Mouse (Mus musculus) left cerebral cortex, postnatal 14 days (tissue): ENCODE measurements at regions not wholly inside any gene's neighbourhood (a gene's known extent, or its start where the extent isn't known, plus 50 kb on each side); places are given as distances from the start of the nearest gene placed in this dataset.
A peak's percentile ranks its signal among the peaks of the same experiment; 100 is the strongest.

Experiments
- DNase-seq, 2 experiments: peaks; one replicate each; pipeline ENCODE4 v3.0.0; 2021 to 2022; ENCODE audit warnings: low spot score in 2 of 2, mixed read lengths in 1 of 2
- intact Hi-C: fragments of 180-260 bp; cut with DNase I; formaldehyde crosslinking; loops from one replicate; pipeline ENCODE4 v1.15.1; 2025

- intact Hi-C loops, result no loop called here
Observed at GRCm38 (mm10) chr19:15851622-15852021, 95.5 kb downstream of the Psat1 start.

GRCm38 (mm10) chr19:15850722-15851121 is 96.4 kb downstream of the Psat1 start:
- intact Hi-C loops, result no loop called here
- DNase-seq, result no peak

More at GRCm38 (mm10) chr19:15851622-15852021, 95.5 kb downstream of the Psat1 start:
- DNase-seq, result no peak

GRCm38 (mm10) chr19:15849235-15849634 is 97.9 kb downstream of the Psat1 start:
- intact Hi-C loops, result no loop called here
- DNase-seq, result no peak

GRCm38 (mm10) chr19:15838327-15838726 is 108.8 kb downstream of the Psat1 start:
- intact Hi-C loops, result no loop called here
- DNase-seq, result peak; percentile 11 to 25

GRCm38 (mm10) chr19:15837715-15838175 is 109.4 kb downstream of the Psat1 start:
- intact Hi-C loops, result no loop called here
- DNase-seq, result peak in 1 of 2 experiments; percentile 10

GRCm38 (mm10) chr19:15836956-15837714 is 110.0 kb downstream of the Psat1 start:
- DNase-seq, result peak; percentile 4 to 6
- intact Hi-C loops, result no loop called here

- intact Hi-C loops, result no loop called here
Observed at GRCm38 (mm10) chr19:15836201-15836955, 110.8 kb downstream of the Psat1 start.

GRCm38 (mm10) chr19:15830385-15830784 is 116.8 kb downstream of the Psat1 start:
- DNase-seq, result no peak
- intact Hi-C loops, result no loop called here

More at GRCm38 (mm10) chr19:15836201-15836955, 110.8 kb downstream of the Psat1 start:
- DNase-seq, result no peak

GRCm38 (mm10) chr19:15829158-15829557 is 118.0 kb downstream of the Psat1 start:
- intact Hi-C loops, result no loop called here
- DNase-seq, result no peak

- intact Hi-C loops, result no loop called here
Observed at GRCm38 (mm10) chr19:15827990-15828705, 119.0 kb downstream of the Psat1 start.

GRCm38 (mm10) chr19:15827120-15827989 is 119.8 kb downstream of the Psat1 start:
- intact Hi-C loops, result no loop called here

More at GRCm38 (mm10) chr19:15827990-15828705, 119.0 kb downstream of the Psat1 start:
- no peak for DNase-seq

GRCm38 (mm10) chr19:15823688-15824371 is 123.3 kb downstream of the Psat1 start:
- intact Hi-C loops, result no loop called here
- DNase-seq, result no peak

More at GRCm38 (mm10) chr19:15827120-15827989, 119.8 kb downstream of the Psat1 start:
- DNase-seq, result no peak

GRCm38 (mm10) chr19:15820020-15820419 is 127.1 kb downstream of the Psat1 start:
- DNase-seq, result no peak
- intact Hi-C loops, result no loop called here

- no peak for DNase-seq
- intact Hi-C loops, result no loop called here
Observed at GRCm38 (mm10) chr19:15815166-15815565, 132.0 kb downstream of the Psat1 start.

GRCm38 (mm10) chr19:15809008-15809407 is 138.1 kb downstream of the Psat1 start:
- intact Hi-C loops, result loop anchor here (10.0 kb wide), 1 partner anchor 1824 kb away; no protein-coding TSS in a partner anchor
- DNase-seq, result no peak

GRCm38 (mm10) chr19:15807681-15808080 is 139.5 kb downstream of the Psat1 start:
- no peak for DNase-seq
- intact Hi-C loops, result loop anchor here (10.0 kb wide), 1 partner anchor 1823 kb away; no protein-coding TSS in a partner anchor

GRCm38 (mm10) chr19:15803131-15803889 is 143.8 kb downstream of the Psat1 start:
- peak in 1 of 2 experiments; percentile 21 for DNase-seq
- intact Hi-C loops, result loop anchor here (5.0 to 10.0 kb wide), 3 partner anchors 136 to 1819 kb away; no protein-coding TSS in a partner anchor
